12 mouse cellular contexts compared by ENCODE assay signal in genomic region chr5:129065946-129066345, GRCm38 (mm10). TPM values are rescaled to one million over a fixed set of nuclear protein-coding genes. Genes with fewer than 3 reads are reported as not detected.
DNase-seq lines count a peak whose midpoint lies in the region; ATAC-seq lines count a peak whose summit lies in the region.
"Had no signal": no experiment of that assay in that cellular context is flagged by ENCODE, and none has a peak within 500 bp of the region (broad histone marks: within the 10 kb centered on the region; RNA-seq: fewer than 3 reads in every experiment).

No protein-coding gene starts in this region.

- no peak overlapping the region for H3K4me3 ChIP-seq in embryonic facial prominence, embryonic 14.5 days (ENCODE audit: low read depth, low read length)
- H3K4me3 ChIP-seq in embryonic facial prominence, embryonic 10.5 days, result no peak overlapping the region
- no peak overlapping the region for H3K4me3 ChIP-seq in hindbrain, embryonic 13.5 days
- H3K4me3 ChIP-seq: embryonic facial prominence, embryonic 15.5 days; neural tube, embryonic 12.5 days had no signal

- H3K27me3 ChIP-seq in embryonic facial prominence, embryonic 14.5 days (replicated peaks; ENCODE audit: control insufficient read depth, insufficient read depth, low read length), result peaks cover 11% of the 10 kb centered on the region; the same call in 1 of the 2 replicates
- H3K27me3 ChIP-seq in embryonic facial prominence, embryonic 10.5 days (replicated peaks; ENCODE audit: low read depth, poor library complexity, severe bottlenecking), result peaks cover 17% of the 10 kb centered on the region
- H3K27me3 ChIP-seq in hindbrain, embryonic 13.5 days, result peaks cover 12% of the 10 kb centered on the region
- H3K27me3 ChIP-seq: embryonic facial prominence, embryonic 15.5 days had no signal

- DNase-seq in embryonic facial prominence, embryonic 14.5 days (ENCODE audit: low spot score), result peak; percentile 17
- no peak for DNase-seq in embryonic facial prominence, embryonic 10.5 days (ENCODE audit: low spot score)
- peak; percentile 76 for DNase-seq in NIH3T3 (ENCODE audit: low read depth)
- DNase-seq in heart, adult 9 months (ENCODE audit: low spot score in 2 of 2), result peak; percentile 75 to 85
- no peak for DNase-seq in c-Kit-positive CD71-positive TER-119-positive erythroid progenitor cells, embryonic 14.5 days (ENCODE audit: low spot score)
- DNase-seq in layer of hippocampus, adult 18-20 months (ENCODE audit: low spot score in 2 of 2), result no peak
- DNase-seq: spleen, adult 18-20 months had no signal

- H3K9ac ChIP-seq in embryonic facial prominence, embryonic 14.5 days (ENCODE audit: low read depth, low read length), result no peak overlapping the region
- H3K9ac ChIP-seq in hindbrain, embryonic 13.5 days, result no peak overlapping the region
- H3K9ac ChIP-seq: embryonic facial prominence, embryonic 15.5 days; liver, embryonic 14.5 days; neural tube, embryonic 12.5 days had no signal

- H3K36me3 ChIP-seq in embryonic facial prominence, embryonic 14.5 days (ENCODE audit: control insufficient read depth, insufficient read depth, low read length), result no peaks in the 10 kb centered on the region
- no peaks in the 10 kb centered on the region for H3K36me3 ChIP-seq in embryonic facial prominence, embryonic 10.5 days (replicated peaks)
- H3K36me3 ChIP-seq in hindbrain, embryonic 13.5 days, result no peaks in the 10 kb centered on the region
- H3K36me3 ChIP-seq: embryonic facial prominence, embryonic 15.5 days; neural tube, embryonic 12.5 days had no signal

- no peaks in the 10 kb centered on the region for H3K9me3 ChIP-seq in embryonic facial prominence, embryonic 14.5 days (ENCODE audit: control insufficient read depth, low read length)
- no peaks in the 10 kb centered on the region for H3K9me3 ChIP-seq in embryonic facial prominence, embryonic 10.5 days
- no peaks in the 10 kb centered on the region for H3K9me3 ChIP-seq in hindbrain, embryonic 13.5 days
- H3K9me3 ChIP-seq: embryonic facial prominence, embryonic 15.5 days; neural tube, embryonic 12.5 days had no signal

- H3K27ac ChIP-seq in embryonic facial prominence, embryonic 14.5 days (replicated peaks; ENCODE audit: low read depth, low read length), result no peak overlapping the region
- no peak overlapping the region for H3K27ac ChIP-seq in embryonic facial prominence, embryonic 10.5 days (replicated peaks)
- H3K27ac ChIP-seq in hindbrain, embryonic 13.5 days, result no peak overlapping the region
- H3K27ac ChIP-seq: embryonic facial prominence, embryonic 15.5 days; liver, embryonic 14.5 days; neural tube, embryonic 12.5 days had no signal

- ATAC-seq in embryonic facial prominence, embryonic 14.5 days (ENCODE audit: low read depth), result no peak
- ATAC-seq in megakaryocyte progenitor cell, adult 5-6 weeks (replicated peaks; ENCODE audit: poor library complexity), result peak; percentile 45
- no peak for ATAC-seq in hindbrain, embryonic 13.5 days (ENCODE audit: low FRiP score)

- H3K4me1 ChIP-seq in embryonic facial prominence, embryonic 14.5 days (ENCODE audit: control insufficient read depth, insufficient read depth, low read length), result no peaks in the 10 kb centered on the region
- H3K4me1 ChIP-seq in embryonic facial prominence, embryonic 10.5 days, result peaks cover 8% of the 10 kb centered on the region
- peaks cover 16% of the 10 kb centered on the region for H3K4me1 ChIP-seq in hindbrain, embryonic 13.5 days (replicated peaks)

- 77% methylated on average over 9 of the region's 9 CpGs for WGBS in embryonic facial prominence, embryonic 14.5 days
- 82% methylated on average over 9 of the region's 9 CpGs for WGBS in embryonic facial prominence, embryonic 10.5 days
- WGBS in hindbrain, embryonic 13.5 days, result 86% methylated on average over 9 of the region's 9 CpGs

- H3K4me2 ChIP-seq in embryonic facial prominence, embryonic 14.5 days (ENCODE audit: low read depth, low read length), result no peak overlapping the region
- H3K4me2 ChIP-seq in hindbrain, embryonic 13.5 days, result no peak overlapping the region
- H3K4me2 ChIP-seq: embryonic facial prominence, embryonic 15.5 days; neural tube, embryonic 12.5 days had no signal

RNA-seq across cellular contexts. Expression of gene Adgrd1, which starts 30.6 kb away (rescaled TPM):
- polyA plus RNA-seq in embryonic facial prominence, embryonic 14.5 days (2014; fragmentation: Nextera tagmentation; extraction: Ambion mirVana), result 3.8 and 5.7 TPM in 2 replicates
- polyA plus RNA-seq in embryonic facial prominence, embryonic 10.5 days (2016; fragmentation: Nextera tagmentation; extraction: Ambion mirVana), result not detected in 2 replicates
- total RNA-seq in megakaryocyte progenitor cell, adult 5-6 weeks (2015), result 0.15 and 0.59 TPM in 2 replicates
- total RNA-seq in megakaryocyte progenitor cell, adult 5-6 weeks (2017), result 0.50 and 0.51 TPM in 2 replicates
- polyA plus RNA-seq in hindbrain, embryonic 13.5 days (2015; fragmentation: Nextera tagmentation; extraction: Ambion mirVana), result 0.13 and 0.14 TPM in 2 replicates
- under 1 TPM; 0.33 to 0.67 TPM for total RNA-seq in layer of hippocampus, adult 18-20 months (2021)

RNA-seq across cellular contexts. Expression of gene Ran, which starts 46.1 kb away (rescaled TPM):
- polyA plus RNA-seq in embryonic facial prominence, embryonic 14.5 days (2014; fragmentation: Nextera tagmentation; extraction: Ambion mirVana), result 442 and 465 TPM in 2 replicates
- polyA plus RNA-seq in embryonic facial prominence, embryonic 10.5 days (2016; fragmentation: Nextera tagmentation; extraction: Ambion mirVana), result 958 and 1,014 TPM in 2 replicates
- 583 and 587 TPM in 2 replicates for total RNA-seq in megakaryocyte progenitor cell, adult 5-6 weeks (2015)
- 525 and 594 TPM in 2 replicates for total RNA-seq in megakaryocyte progenitor cell, adult 5-6 weeks (2017)
- 416 and 421 TPM in 2 replicates for polyA plus RNA-seq in hindbrain, embryonic 13.5 days (2015; fragmentation: Nextera tagmentation; extraction: Ambion mirVana)
- 100 to 1,000 TPM; 161 to 173 TPM for total RNA-seq in layer of hippocampus, adult 18-20 months (2021)

RNA-seq across cellular contexts. Expression of gene Stx2, which starts 57.6 kb away (rescaled TPM):
- polyA plus RNA-seq in embryonic facial prominence, embryonic 14.5 days (2014; fragmentation: Nextera tagmentation; extraction: Ambion mirVana), result 34.5 and 38.8 TPM in 2 replicates
- 22.2 and 24.9 TPM in 2 replicates for polyA plus RNA-seq in embryonic facial prominence, embryonic 10.5 days (2016; fragmentation: Nextera tagmentation; extraction: Ambion mirVana)
- 12.6 and 19.4 TPM in 2 replicates for total RNA-seq in megakaryocyte progenitor cell, adult 5-6 weeks (2015)
- total RNA-seq in megakaryocyte progenitor cell, adult 5-6 weeks (2017), result 24.3 and 26.0 TPM in 2 replicates
- polyA plus RNA-seq in hindbrain, embryonic 13.5 days (2015; fragmentation: Nextera tagmentation; extraction: Ambion mirVana), result 18.0 and 21.1 TPM in 2 replicates
- 10 to 100 TPM; 27.1 to 29.2 TPM for total RNA-seq in layer of hippocampus, adult 18-20 months (2021)

Comparison
In these comparisons a context has a peak if more than half of its experiments do, and no peak if none do; other contexts are left out.
1. DNase-seq: peak in embryonic facial prominence, embryonic 14.5 days (single experiment), NIH3T3 (single experiment) and heart, adult 9 months (2 of 2); none in embryonic facial prominence, embryonic 10.5 days (single experiment), c-Kit-positive CD71-positive TER-119-positive erythroid progenitor cells, embryonic 14.5 days (single experiment) and layer of hippocampus, adult 18-20 months (0 of 2).